Mouse (Mus musculus): Measurements from ENCODE around the gene Aldh5a1. TPM values are rescaled to one million over a fixed set of nuclear protein-coding genes. Genes with fewer than 3 reads are reported as not detected.

Aldh5a1 gene
- total RNA-seq, 2 experiments from 2014 or later = 20.3 to 22.0 TPM

DNA sequence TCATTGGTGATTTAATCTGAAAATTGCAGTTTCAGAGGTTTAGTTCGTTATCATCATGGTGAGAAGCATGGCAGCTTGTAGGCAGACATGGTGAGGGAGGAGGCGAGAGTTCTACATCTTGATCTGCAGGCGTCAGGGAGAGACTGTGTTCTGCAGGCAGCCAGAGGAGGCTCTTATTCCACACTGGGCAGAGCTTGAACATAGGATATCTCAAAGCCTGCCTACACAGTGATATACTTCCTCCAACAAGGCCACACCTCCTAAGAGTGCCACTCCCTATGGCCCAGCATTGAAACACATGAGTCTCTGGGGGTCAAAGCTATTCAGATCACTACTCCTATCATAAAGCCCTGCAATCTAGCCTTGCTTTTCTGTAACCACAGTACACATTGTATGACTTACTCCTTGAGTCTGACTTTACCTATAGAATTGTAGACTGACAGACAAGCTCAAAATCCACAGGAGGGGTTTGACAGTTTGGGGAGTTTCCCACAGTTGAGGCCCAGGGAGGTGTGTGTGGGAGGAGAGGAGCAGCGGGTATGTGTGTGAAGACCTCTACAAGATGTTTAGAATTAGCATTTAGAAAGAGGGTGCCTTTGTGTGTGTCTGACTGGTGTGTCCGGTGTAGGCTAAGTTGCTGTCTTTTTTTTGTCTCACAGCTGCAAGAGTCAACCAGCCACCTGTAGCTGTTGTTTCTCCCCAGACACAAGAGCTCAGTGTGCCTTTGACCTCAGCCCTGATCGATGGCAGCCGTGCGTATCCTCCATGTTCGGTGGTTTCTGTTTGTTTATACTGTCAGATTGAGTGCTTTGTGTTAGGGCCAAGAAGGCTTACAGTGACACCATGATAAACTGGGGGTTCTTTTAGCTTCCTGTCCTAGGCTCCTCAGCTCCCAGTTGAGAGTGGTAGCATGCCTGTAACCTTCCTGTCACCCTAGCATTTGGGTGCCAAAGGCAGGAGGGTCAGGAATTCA lies 70.7 kb downstream of the Aldh5a1 start:
- no peak for DNase-seq (ENCODE audit: low spot score in 2 of 2)

DNA sequence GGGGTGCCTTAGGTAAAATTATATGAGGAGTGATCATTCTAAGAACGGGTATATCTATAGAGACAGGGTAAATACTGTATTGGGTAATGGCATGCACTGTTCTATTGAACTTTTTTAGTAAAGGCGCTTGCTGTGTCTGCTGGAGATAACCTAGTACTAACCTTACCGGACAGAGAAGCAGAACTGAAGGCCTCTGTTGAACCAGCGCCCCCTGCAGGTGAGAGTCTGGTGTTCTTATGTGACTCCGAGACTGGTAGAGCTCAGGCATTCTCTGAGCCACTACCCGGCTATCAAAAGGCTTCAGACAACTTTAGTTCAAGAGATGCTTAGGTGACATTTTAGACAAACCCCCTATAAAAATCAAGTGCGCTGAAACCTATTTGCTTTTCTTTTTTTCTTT lies 74.9 kb downstream of the Aldh5a1 start:
- DNase-seq (ENCODE audit: low spot score in 2 of 2) = no peak

GRCm38 (mm10) chr13:24862021-24862420 lies 75.4 kb downstream of the Aldh5a1 start:
- no peak for DNase-seq (ENCODE audit: low spot score in 2 of 2)

DNA sequence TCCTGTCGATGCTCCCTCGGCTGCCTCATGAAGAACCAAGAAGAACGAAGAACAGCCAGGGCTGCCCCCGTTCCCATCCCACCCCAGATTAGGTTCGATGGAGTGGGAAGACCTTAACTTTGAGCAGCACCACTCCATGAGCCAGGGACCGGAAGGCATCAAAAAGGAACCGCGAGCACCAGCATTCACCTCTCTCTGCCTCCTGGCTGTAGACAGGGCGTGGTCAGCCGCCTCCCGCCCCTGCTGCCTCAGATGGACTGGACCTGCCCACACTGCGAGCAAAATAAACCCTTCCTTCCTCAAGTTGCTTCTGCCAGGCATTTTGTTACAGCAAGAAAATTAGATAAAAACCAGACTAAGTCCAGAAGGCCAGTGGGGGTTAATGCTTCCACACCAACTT lies 76.4 kb downstream of the Aldh5a1 start:
- no peak for DNase-seq (ENCODE audit: low spot score in 2 of 2)

DNA sequence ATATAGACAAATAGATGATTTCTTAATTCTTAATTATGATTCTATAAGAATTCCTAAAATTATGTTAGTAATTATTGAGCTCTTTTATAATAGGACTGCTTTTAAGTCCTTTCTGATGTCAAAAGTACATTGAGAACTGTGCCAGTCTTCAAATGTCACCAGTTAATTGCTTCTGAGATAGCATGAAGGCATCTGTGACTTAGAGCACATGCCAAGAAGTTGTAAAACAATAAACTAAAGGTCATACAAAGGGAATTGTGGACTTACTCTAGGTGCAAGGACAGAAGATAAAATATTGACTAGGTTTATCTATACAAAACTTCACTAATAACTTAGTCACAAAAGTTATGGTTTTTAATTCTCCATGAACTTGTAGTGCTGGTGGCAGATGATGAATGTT lies 78.3 kb downstream of the Aldh5a1 start:
- no peak for DNase-seq (ENCODE audit: low spot score in 2 of 2)

Other genes with a start within 250 kb of the Aldh5a1 start
- not detected for gene Armh2, start 196.4 kb downstream of the Aldh5a1 start, total RNA-seq (2021)
- gene Gmnn, start 175.7 kb downstream of the Aldh5a1 start, total RNA-seq (2021) = 10 to 100 TPM; 29.1 to 31.7 TPM
- 100 to 1,000 TPM; 169 to 181 TPM for gene BC005537, start 136.0 kb downstream of the Aldh5a1 start, total RNA-seq (2021)
- 10 to 100 TPM; 49.6 to 58.0 TPM for gene Acot13, start 106.1 kb downstream of the Aldh5a1 start, total RNA-seq (2021)
- gene Tdp2, start 106.0 kb downstream of the Aldh5a1 start, total RNA-seq (2021) = 10 to 100 TPM; 39.4 to 40.7 TPM
- gene D130043K22Rik, start 92.5 kb downstream of the Aldh5a1 start, total RNA-seq (2021) = 1 to 10 TPM; 1.0 to 1.6 TPM
- gene Gpld1, start 5.5 kb upstream of the Aldh5a1 start, total RNA-seq (2021) = 10 to 100 TPM in 1 of 2 experiments, 1 to 10 TPM in 1; 2.9 to 13.4 TPM
- 10 to 100 TPM; 57.5 to 74.4 TPM for gene Mrs2, start 82.7 kb upstream of the Aldh5a1 start, total RNA-seq (2021)
- gene Dcdc2a, start 118.3 kb upstream of the Aldh5a1 start, total RNA-seq (2021) = 10 to 100 TPM in 1 of 2 experiments, under 1 TPM in 1; 0.79 to 20.8 TPM